Mouse (Mus musculus) right cerebral cortex, postnatal 14 days (tissue): ENCODE data around the gene Itpr2.

Source experiments
- DNase-seq: peaks from one replicate; pipeline ENCODE4 v3.0.0; 2022

The Itpr2 gene

DNA sequence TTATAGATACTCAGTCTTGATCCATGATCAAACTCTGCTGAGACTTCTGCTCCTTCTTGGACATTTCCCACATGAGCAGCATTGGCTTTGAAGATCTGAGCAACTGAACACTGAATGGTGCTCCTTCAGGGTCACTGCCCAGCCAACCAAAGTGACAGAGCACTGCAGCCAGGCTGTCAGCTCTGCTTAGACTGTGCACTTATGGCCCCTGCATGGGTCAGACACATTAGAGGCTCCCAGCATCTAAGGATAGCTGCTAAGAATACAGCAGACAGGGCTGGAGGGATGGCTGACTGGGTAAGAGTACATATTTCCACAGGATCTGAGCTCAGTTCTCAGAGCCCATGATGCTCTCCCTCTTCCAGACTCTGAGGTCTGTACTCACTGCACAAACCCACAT is 201.1 kb downstream of the Itpr2 start:
- no peak for DNase-seq

DNA sequence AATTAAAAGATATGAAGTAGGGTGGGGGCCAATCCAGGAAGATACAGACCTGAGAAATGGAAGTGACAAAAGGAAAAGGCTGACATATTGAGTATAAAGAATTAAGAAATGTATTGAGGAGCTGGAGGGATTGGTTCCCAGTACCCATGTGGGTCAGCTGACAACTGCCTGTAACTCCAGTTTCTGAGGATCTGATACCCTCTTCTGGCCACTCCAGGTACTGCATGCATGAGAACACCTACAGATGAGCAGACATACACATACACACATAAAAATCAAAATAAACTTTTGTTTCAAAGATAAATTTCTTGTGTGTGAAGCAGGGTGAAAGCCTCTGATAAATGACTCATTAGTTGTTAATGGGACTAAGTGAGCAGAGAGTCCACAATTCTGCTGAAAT is 203.3 kb downstream of the Itpr2 start:
- DNase-seq: no peak

DNA sequence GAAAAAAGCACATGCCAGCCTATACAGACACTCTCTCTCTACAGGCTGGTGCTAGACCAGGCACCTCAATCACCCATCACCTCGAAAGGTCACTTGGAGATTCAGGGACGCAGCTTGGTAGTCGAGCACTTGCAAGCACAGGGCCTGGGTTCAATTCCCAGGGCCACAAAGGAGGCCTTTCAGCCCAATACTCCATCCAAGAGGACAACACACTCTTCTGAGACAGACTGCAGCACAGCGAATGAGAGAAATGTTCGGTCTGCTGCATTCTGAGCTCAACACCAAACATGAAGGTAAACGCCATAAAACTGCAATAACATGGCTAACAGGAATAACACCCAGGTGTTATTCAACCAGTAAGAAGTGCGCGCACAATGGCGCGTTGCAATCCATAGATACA is 211.0 kb downstream of the Itpr2 start:
- no peak for DNase-seq

DNA sequence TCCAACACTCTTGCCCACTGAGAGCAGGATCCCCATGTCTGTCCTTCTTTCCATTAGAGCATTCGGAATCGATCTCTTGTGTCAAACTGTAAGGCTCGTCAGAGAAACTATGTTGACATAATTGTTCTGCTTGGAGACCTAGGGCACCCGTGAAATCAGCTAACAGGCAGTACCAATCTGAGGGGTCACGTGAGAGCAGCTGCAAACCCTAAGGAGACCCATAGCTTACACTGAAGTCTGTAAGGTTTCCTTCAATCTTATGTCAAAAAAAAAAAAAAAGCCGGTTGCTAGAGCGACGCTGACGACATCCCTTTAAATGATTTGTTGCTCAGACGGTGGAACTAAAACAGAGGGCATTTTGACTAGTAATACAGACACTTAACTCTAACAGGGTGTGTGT is 212.2 kb downstream of the Itpr2 start:
- DNase-seq: no peak

DNA sequence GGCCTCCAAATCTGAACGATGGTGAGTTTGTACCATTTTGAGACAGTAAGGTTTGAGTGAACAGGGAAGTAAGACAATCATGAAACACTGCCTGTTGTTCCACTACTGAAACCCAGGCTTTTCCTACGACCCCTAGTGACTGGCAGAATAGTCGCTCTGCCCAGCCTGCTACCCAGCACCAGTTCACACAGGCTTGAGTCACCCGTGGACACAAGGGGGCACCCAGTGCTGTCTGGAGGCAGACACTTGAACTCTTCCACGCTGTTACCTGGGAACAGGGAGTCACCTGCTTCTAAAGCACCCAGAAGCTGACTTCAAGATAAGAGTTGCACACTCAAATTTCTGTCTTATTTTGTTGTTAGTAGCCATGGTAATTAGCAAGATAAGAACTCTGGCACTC is 213.8 kb downstream of the Itpr2 start:
- no peak for DNase-seq

DNA sequence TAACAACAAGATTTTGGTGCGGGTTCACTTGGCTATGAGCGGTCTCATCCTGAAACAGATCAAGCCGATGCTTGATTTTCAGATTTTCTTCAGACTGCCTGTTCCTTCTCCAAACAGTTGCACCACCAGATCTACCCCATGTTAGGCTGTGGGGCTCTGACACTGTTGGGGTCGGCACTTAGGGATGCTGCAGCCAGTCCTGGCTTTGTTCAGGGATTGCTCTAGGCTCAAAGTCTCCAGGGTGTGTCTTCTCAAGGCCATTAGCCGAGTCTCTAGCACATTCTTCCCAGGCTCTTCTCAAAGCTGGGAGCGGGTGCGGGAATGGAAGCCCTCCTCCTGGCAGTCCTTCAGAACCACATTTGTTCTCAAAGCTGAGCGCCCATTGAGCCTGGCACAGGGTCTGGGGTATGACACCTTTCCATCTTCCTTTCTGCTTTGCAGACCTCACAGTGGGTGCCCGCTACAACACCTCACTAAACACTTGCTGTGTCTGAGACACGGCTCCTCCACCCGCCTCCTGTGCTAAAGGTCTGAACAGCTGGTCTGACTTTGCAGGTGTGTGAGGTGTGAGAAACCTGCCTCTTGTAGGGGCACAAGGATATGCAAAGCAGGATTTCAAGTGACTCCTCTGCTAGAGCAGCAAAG is 217.0 kb downstream of the Itpr2 start:
- no peak for DNase-seq

DNA sequence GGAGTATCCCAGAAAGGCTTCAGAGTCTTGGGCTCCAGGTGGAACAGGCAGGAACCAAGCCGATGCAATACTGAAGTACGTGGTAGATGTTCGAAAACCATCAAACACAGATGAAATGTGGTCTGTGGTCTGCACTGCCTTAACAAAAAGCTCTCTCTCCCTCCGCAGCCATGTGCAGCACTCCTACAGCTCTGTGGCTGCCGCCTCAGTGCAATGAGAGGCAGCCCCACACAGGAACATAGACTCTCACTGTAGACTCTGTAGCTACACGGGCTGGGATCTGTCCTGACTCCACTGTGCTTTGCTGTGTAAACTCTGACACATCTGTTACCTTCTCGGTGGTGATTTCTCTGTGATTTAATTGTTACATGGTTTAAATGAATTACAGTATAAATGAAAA is 218.0 kb downstream of the Itpr2 start:
- no peak for DNase-seq

DNA sequence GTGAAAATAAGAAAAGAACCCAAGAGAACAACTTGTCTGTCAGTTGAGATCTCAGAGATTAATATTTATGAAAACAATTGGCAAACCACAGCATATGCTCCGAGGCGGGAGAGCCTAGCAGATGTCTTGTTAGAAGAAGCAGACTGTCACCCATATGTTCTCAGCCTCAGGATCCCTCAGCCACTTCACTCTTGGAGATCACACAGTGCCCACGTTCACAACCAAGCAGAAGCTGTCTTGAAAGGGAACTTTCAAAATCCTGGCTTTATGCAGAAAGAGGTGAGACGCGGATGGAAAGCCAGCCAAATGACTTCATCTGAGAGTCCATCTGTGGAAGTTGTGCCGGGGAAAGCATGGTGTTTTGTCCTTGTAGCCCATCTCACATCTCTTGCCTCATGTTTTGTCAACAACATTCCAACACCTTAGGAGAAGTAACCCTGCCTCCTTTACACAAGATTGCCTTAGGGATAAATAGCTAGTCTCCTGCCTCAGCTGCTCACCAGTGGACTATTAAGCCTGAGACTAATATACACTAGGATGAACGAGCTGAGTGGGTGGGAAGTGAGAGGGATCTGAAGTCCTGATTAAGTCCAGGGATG is 219.9 kb downstream of the Itpr2 start:
- peak; percentile 35 for DNase-seq

DNA sequence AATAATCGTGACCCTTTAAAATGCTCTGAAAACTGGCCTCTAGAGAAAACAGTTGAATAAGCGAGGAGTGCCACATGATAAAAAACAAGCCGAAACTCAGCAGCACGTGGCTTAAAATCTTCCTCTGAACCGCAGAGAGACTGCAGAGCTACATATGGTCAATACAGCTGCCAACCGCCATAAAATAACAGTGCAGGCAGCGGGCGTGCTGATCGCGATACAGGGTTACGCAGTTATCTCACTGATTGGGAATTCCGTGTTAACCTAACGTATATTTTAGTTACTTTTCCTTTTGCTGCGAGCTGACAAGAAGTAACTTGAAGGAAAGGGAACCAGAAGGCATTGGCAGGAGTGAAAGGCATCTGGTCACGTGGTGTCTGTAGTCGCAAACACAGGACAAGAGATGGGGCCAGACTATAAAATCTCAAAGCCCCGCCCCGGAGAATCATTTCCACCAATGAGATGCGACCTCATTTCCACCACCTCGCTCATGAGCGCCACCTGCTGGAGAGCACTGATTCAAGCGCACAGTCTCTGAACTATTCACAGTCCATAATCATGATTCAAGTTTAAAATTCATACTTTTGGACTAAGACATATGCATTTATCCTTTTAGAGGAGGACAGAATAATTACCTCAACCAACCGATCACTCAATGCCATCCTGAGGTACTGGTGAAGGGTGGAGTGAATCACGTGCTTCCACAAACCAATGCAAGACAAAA is 220.7 kb downstream of the Itpr2 start:
- DNase-seq: peak; percentile 64

DNA sequence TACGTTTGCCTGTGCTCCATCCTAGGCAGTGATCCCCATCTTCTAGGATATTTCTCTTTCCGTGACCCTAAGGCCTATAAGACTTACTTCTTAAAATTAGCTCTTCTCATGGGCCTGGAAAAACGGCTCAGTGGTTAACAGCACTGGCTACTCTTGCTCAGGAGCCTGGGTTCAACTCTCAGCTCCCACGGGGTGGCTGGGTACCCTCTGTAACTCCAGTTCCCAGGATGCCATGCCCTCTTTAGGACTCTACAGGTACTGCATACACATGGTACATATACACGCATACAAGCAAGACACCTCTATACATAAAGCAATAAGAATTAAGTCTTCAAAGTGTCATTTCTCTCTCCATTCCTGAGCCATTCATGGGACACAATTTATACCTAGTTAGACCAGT is 228.8 kb downstream of the Itpr2 start:
- DNase-seq: no peak

DNA sequence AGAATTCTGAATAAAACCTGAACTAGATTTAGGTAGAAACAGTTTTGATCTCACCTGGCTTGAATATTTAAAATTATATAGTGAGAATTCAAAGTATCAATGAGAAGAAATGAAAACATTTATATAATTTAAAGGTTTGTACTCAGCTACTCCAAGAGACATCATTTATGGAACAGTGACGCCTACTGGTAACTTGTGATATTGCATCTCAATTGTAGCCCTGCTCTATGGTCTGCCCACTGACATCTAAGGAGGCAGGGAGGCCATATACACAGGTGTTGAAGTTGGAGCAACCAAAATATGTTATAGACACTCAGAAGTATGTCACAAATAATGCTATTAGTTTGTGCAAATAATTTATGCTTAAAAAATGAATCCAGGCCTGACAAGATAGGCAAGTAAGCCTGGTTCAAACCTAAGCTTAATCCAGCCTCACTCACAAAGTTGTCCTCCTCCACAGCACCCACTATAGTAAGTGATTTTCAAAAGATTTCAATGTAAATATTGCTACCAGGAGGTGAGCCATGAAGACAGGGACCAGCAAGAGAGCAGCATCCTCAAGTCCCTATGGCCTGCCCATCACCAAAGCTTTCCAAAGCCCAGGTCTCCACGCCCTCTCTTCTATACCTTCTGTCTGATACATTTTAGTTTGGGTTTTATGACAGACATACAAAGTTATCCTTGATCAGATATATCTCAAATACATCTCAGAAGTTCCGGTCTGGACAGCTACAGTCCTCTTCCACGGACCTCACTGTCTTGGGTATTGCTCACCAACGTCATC is 229.6 kb downstream of the Itpr2 start:
- peak; percentile 38 for DNase-seq

DNA sequence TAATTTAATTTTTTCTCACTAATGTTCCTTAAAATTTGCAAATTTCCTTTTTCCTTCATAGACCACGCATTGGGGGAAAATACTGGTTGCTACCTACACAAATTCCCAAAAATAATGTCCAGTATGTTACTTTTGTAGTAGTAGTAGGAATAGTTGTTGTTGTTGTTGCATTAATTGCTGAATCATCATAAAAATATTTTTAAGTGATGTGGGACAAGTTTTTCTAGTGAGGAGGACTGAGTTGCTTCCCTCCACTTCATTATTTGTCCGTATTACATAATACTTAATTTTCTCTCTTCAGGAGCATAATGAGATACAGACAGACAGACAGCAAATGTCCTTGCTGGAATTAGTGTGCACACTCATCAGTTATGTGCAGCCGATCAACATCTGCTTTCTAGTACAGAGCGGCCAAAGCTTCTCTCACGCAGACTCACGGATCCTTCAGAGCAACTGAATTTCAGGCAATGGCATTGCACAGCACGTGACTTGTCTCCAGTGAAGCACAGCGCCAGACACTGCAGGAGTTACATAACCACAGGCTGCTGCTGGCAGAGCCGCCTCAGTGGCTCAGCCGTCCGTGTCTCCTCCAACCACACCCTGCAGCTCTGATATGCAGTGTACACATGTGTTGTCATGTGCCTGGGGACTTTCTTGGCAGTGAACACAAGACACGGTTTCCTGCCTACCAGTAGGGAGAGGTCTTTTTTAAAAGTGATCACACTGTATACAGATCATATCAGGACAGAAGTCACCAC is 231.1 kb downstream of the Itpr2 start:
- peak; percentile 54 for DNase-seq

DNA sequence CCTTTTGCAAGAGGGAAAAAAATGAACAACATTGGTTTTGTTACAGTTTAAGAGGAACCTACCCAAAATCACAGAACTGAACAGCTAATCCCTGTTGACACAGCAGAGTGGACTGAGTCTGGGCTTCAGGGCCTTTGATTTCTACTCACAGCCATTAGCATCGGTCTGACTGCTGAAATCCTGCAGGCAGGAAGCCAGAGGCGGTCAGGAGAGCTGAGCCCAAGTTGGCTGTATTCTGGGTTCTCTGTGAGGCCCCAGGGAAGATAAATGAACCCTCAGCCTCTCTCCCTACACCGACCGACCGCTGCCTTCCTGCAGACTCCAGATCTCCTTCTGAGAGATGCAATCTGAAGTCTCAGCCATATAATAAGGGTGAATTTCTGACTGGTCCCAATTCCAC is 231.9 kb downstream of the Itpr2 start:
- DNase-seq: no peak

DNA sequence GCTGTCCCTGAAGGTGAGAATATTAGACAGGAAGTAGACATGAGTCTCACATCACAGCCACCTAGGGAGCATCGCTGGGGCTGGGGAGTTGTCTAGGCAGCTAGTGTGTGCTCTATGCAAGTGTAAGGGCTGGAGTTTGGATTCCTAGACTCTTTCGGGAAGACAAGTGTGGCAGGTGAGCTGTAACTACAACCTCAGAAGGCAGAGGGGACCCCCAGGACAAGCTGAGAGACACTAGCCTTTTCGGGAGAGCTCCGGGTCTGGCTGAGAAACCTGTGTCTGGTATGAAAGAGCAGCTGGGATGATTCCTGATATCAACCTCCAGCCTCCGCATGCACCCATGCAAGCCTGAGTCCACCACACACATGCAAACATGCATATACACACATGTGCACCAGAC is 232.7 kb downstream of the Itpr2 start:
- DNase-seq: no peak

DNA sequence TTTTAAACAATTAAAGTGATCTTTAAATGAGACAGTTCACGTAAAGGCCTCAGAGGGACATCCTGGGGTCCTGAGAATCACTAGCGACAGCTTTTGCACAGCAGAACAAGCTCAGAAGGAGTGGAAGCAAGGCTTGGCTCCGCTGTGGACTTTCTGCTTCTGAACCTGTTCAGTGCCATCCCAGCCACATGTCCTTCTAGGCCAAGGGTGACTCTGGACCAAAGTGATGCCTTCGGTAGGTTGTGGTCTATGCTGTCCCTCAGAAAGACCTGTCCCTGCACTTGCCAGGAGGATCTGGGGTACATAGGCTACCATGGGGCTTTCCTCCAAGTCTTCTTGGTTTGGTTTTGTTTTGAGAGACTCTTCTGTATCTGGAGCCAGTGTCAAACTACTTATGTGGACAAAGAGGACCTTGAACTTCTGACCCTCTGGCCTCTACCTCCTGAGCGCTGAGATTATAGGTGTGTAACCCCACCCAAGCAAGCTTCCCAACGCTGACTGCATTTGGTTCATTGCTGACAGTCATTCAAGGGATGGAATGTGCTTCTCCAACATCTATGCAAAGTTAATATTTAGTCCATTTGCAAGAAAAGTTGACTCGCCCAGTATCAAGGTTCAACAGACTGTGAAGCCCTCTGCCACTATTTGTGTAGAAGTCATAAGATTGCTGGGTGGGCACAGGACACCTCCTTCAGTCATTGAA is 241.2 kb downstream of the Itpr2 start:
- DNase-seq: no peak

DNA sequence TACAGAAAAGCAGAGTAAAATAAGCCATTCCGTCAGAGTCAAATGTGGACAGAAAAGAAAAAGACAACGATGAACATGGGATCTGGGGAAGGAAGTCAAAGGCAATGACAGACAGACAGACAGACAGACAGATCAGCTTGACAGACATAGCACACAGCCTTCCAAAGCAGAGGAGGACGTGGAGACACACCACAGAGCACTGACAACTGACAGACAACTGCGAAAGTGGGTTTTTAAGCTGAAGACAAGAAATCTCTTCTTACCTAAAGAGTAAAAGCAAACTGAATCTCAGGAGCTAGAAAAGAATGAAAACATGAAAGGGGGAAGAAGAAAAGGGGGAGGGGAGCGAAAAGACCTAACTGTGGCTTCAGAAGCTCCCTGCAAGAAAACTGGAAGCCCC is 243.3 kb downstream of the Itpr2 start:
- no peak for DNase-seq

DNA sequence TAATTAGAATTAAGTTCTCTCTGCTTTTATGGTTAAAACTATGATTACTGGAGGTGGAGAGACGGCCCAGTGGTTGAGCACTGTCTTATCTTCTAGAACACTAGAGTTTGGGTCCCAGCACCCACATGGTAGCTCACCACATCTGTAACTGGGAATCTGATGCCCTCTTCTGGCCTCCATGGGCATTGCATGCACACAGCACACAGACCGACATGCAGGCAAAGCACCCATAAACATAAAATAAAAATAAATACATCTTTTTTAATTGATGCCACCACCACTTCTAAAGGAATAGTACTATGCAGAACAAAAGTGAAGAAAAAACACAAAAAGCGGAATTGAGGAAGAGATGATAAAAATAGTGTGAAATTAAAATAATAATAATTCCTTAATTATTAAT is 243.8 kb downstream of the Itpr2 start:
- DNase-seq: no peak

DNA sequence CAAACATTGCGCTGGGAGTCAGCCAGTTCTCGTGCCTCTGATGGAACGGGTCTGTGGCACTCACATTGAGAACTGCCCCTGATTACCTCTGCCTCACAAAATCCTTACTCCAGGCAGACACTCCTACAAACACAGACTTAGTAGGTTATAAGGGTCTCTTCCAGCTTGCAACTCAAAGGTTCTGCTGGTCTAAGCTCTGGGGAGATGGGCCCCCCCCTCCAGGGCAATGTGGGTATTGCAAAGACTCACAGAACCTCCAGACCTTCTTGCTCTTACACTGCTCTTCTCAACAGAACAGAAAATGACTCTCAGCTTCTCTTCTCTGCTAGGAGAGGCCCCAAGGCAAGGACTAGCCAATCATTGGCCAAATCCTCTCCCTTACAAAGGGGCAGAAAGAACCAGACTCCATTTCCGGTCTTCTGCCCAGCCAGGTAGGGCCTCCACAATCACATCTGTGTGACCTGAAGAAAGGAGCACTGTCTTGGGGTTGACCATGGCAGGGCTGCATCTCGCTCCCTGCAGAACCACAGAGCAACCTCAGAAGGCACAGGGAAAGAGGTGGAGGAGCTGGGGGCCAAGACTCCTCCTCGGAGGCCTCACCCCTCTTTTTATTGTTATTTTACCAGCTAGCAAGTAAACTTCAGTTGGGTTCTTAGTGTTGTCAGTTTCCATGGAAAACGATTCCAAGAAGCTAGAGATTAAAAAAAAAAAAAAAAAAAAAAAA is 244.9 kb downstream of the Itpr2 start:
- DNase-seq: peak; percentile 34

DNA sequence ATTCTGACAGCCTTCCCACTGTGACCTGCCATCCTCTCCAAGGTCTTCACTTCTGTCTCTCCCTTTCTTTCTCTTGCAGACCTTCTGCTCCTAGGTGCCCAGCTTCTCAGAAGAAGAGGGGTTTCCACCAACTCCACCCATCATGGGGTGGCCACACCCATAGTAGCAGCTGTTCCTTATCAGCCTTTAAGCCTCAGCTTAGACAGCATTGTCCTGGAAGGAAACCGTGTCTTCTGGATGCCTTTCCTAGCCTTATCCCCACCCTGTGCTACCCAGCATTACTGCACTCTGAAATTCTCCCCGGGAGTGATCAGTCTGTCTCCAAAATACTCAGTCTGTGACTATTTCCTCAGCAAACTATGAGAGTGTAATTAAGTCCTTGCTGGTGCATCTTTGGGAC is 245.6 kb downstream of the Itpr2 start:
- no peak for DNase-seq

DNA sequence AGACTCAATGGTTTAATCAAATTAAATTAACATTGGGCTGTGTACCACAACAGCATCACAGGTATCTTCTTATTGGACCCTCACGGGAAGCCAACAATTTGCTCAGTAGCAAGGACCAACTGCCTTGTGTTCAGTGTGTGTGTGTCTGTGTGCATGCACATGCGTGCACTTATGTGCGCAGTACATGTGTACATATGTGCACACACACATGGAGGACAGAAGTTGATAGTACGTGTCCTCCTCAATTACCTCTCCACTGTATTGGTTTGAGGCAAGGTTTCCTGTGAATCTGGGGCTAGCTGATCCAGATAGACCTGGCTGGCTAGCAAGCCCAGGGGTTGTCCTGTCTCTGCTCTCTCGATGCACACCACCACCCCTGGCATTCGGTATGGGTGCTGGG is 246.4 kb downstream of the Itpr2 start:
- DNase-seq: no peak

DNA sequence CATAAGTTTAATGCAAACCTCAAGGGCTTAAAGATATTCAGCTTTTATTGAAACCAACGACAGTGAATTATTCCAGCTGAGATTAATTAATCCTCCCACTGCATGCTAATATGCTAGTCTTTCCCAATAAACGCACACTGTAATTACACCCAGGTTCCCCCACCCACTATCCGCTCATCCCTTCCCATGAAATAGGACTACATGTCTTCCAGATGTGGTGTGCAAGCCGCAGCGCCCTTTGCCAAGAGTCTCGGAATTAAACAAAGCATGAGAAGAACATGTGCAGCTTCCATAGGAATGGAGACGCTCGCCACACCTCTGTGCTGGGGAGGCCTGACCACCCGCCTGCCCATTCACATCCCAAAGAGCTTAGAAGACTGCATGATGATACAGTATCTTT is 247.1 kb downstream of the Itpr2 start:
- no peak for DNase-seq
